ENCODE assay signal across 8 mouse cellular contexts in the genomic region with DNA sequence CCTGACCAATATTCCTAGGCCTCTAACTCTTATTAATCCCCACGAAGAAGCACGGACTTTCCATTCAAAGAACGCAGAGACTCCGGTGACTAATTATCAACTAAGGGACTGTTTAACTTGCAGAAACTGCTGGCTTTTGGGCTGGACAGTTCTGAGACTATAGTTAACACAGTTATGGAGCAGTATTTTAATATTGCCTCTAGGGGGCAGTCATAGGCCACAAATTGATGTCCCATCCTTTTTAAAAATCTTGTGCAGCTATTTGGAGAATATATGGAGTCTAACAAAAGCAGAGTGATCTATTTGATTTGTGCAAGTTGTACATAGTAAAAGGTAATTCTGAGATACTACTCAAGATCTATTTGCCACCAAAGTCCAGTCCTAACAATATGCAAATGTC. TPM values are rescaled to one million over a fixed set of nuclear protein-coding genes. Genes with fewer than 3 reads are reported as not detected.
DNase-seq lines count a peak whose midpoint lies in the region; ATAC-seq and TF ChIP-seq lines count a peak whose summit lies in the region.
"Had no signal": no experiment of that assay in that cellular context is flagged by ENCODE, and none has a peak within 500 bp of the region (broad histone marks: within the 10 kb centered on the region; RNA-seq: fewer than 3 reads in every experiment).

No protein-coding gene starts in this region.

- in situ Hi-C loops in CH12.LX (cut with MboI; ENCODE audit: low pct_ligation_motif_present, low pct_unique_long_range_greater_than_20kb, low sequenced_read_pairs): loop anchor here (5.0 kb wide), 1 partner anchor 47 kb away; the partner anchor contains the start of gene Nt5c1a

- dilution Hi-C loops in CH12.LX (cut with MboI; ENCODE audit: extremely low pct_ligation_motif_present, extremely low pct_unique_long_range_greater_than_20kb, low sequenced_read_pairs): no loop called here

- H3K4me1 ChIP-seq in hindbrain, embryonic 15.5 days (replicated peaks): no peaks in the 10 kb centered on the region
- no peaks in the 10 kb centered on the region for H3K4me1 ChIP-seq in hindbrain, embryonic 10.5 days (replicated peaks)
- no peaks in the 10 kb centered on the region for H3K4me1 ChIP-seq in CH12.LX (ENCODE audit: control insufficient read depth in 1 of 2, insufficient read depth in 2 of 2)
- no peaks in the 10 kb centered on the region for H3K4me1 ChIP-seq in kidney, postnatal 0 days (replicated peaks; ENCODE audit: insufficient read depth, low read length)

- TF ChIP-seq RAD21 in CH12.LX (IDR thresholded peaks at IDR 0.05; ENCODE audit: low read depth, low read length): peak; percentile 87

- no peak overlapping the region for H3K4me3 ChIP-seq in hindbrain, embryonic 15.5 days
- no peak overlapping the region for H3K4me3 ChIP-seq in hindbrain, embryonic 10.5 days
- H3K4me3 ChIP-seq in CH12.LX (replicated peaks in 1 of 3; ENCODE audit: low read depth in 2 of 3, low read length in 2 of 3, poor library complexity in 1 of 3): no peak overlapping the region
- H3K4me3 ChIP-seq in kidney, postnatal 0 days (replicated peaks; ENCODE audit: low read depth, low read length): no peak overlapping the region

- no peak overlapping the region for H3K9ac ChIP-seq in hindbrain, embryonic 15.5 days
- no peak overlapping the region for H3K9ac ChIP-seq in CH12.LX (ENCODE audit: insufficient read depth, low read depth)
- H3K9ac ChIP-seq in kidney, postnatal 0 days (ENCODE audit: low read depth, low read length): no peak overlapping the region

- peak; percentile 52 to 82 for TF ChIP-seq CTCF in CH12.LX (conservative IDR thresholded peaks at IDR 0.05 in 1 of 2, IDR thresholded peaks at IDR 0.05 in 1 of 2; ENCODE audit: low read depth in 2 of 2, low read length in 2 of 2)
- peak; percentile 79 for TF ChIP-seq CTCF in kidney, postnatal 0 days (IDR thresholded peaks at IDR 0.05; ENCODE audit: low read depth)

- H3K4me2 ChIP-seq in hindbrain, embryonic 15.5 days: no peak overlapping the region
- no peak overlapping the region for H3K4me2 ChIP-seq in CH12.LX (ENCODE audit: insufficient read depth, low read depth, poor library complexity, severe bottlenecking)
- H3K4me2 ChIP-seq in kidney, postnatal 0 days (ENCODE audit: low read length): no peak overlapping the region

- H3K79me2 ChIP-seq in CH12.LX (replicated peaks; ENCODE audit: control insufficient read depth, extremely low read depth, insufficient read depth, poor library complexity, severe bottlenecking): no peaks in the 10 kb centered on the region

- TF ChIP-seq EP300 in CH12.LX (IDR thresholded peaks at IDR 0.05; ENCODE audit: low read length): no peak

- DNase-seq in hindbrain, embryonic 10.5 days (ENCODE audit: low spot score): no peak
- DNase-seq in 3T3-L1 (ENCODE audit: low read depth, low spot score) (peak; percentile 71), CH12.LX (ENCODE audit: extremely low read depth) (peak; percentile 43)
- DNase-seq in cerebellum, postnatal 14 days: peak; percentile 62 to 75
- DNase-seq in kidney, postnatal 0 days (ENCODE audit: low spot score): peak; percentile 90
- DNase-seq in spleen, adult 12 weeks (ENCODE audit: low spot score): no peak

- WGBS in hindbrain, embryonic 15.5 days: 26% methylated on average over 4 of the region's 4 CpGs
- 35% methylated on average over 4 of the region's 4 CpGs for WGBS in hindbrain, embryonic 10.5 days
- WGBS in kidney, postnatal 0 days: 20% methylated on average over 4 of the region's 4 CpGs

- TF ChIP-seq POLR2A in CH12.LX (IDR thresholded peaks at IDR 0.05; ENCODE audit: low read depth, low read length): no peak

- H3K36me3 ChIP-seq in hindbrain, embryonic 15.5 days: no peaks in the 10 kb centered on the region
- H3K36me3 ChIP-seq in hindbrain, embryonic 10.5 days: no peaks in the 10 kb centered on the region
- H3K36me3 ChIP-seq in CH12.LX (replicated peaks in 1 of 2; ENCODE audit: control insufficient read depth in 1 of 2, insufficient read depth in 1 of 2, low read length in 1 of 2): no peaks in the 10 kb centered on the region
- H3K36me3 ChIP-seq in kidney, postnatal 0 days (ENCODE audit: insufficient read depth, low read length): no peaks in the 10 kb centered on the region

- peak; percentile 48; the same call in 1 of the 2 replicates for ATAC-seq in hindbrain, embryonic 15.5 days (ENCODE audit: low FRiP score, low read depth)
- ATAC-seq in kidney, postnatal 0 days (replicated peaks; ENCODE audit: low FRiP score, low read depth): no peak

- H3K27me3 ChIP-seq in hindbrain, embryonic 15.5 days: no peaks in the 10 kb centered on the region
- H3K27me3 ChIP-seq in hindbrain, embryonic 10.5 days (ENCODE audit: insufficient read depth, poor library complexity, severe bottlenecking): no peaks in the 10 kb centered on the region; the same call in 1 of the 2 replicates
- H3K27me3 ChIP-seq in CH12.LX (replicated peaks): peaks cover 67% of the 10 kb centered on the region
- no peaks in the 10 kb centered on the region for H3K27me3 ChIP-seq in kidney, postnatal 0 days (ENCODE audit: insufficient read depth, low read length)

- H3K9me3 ChIP-seq in hindbrain, embryonic 15.5 days: no peaks in the 10 kb centered on the region
- no peaks in the 10 kb centered on the region for H3K9me3 ChIP-seq in hindbrain, embryonic 10.5 days
- peaks cover 3% of the 10 kb centered on the region for H3K9me3 ChIP-seq in CH12.LX (replicated peaks; ENCODE audit: low read length)
- H3K9me3 ChIP-seq in kidney, postnatal 0 days (replicated peaks; ENCODE audit: low read length): no peaks in the 10 kb centered on the region

- H3K27ac ChIP-seq in hindbrain, embryonic 15.5 days (replicated peaks): no peak overlapping the region
- no peak overlapping the region for H3K27ac ChIP-seq in hindbrain, embryonic 10.5 days
- H3K27ac ChIP-seq in CH12.LX (ENCODE audit: insufficient read depth, low read depth): no peak overlapping the region
- no peak overlapping the region for H3K27ac ChIP-seq in kidney, postnatal 0 days

TF ChIP-seq in CH12.LX, 34 proteins besides CTCF, POLR2A, EP300 and RAD21:
- TF ChIP-seq KAT2A (IDR thresholded peaks at IDR 0.05; ENCODE audit: insufficient replicate concordance, low read length) (no peak), SMC3 (IDR thresholded peaks at IDR 0.05; ENCODE audit: low read depth, low read length) (peak; percentile 57)

RNA-seq across cellular contexts. Expression of gene Ppie, which starts 15.3 kb away (rescaled TPM):
- 57.2 TPM in 2 replicates for polyA plus RNA-seq in hindbrain, embryonic 15.5 days (2015; fragmentation: Nextera tagmentation; extraction: Ambion mirVana)
- 114 and 127 TPM in 2 replicates for polyA plus RNA-seq in hindbrain, embryonic 10.5 days (2016; fragmentation: Nextera tagmentation; extraction: Ambion mirVana)
- 86.8 and 94.0 TPM in 2 replicates for total RNA-seq in CH12.LX (2012; rRNA removed)
- total RNA-seq in CH12.LX (2014; rRNA removed): 84.5 and 89.4 TPM in 2 replicates
- 68.3 and 69.7 TPM in 2 replicates for polyA plus RNA-seq in CH12.LX (2012; ENCODE audit: insufficient read length, low read depth)
- polyA plus RNA-seq in kidney, postnatal 0 days (2015; fragmentation: Nextera tagmentation; extraction: Ambion mirVana): 76.9 and 82.8 TPM in 2 replicates

RNA-seq across cellular contexts. Expression of gene Hpcal4, which starts 28.0 kb away (rescaled TPM):
- polyA plus RNA-seq in hindbrain, embryonic 15.5 days (2015; fragmentation: Nextera tagmentation; extraction: Ambion mirVana): 40.1 and 44.3 TPM in 2 replicates
- polyA plus RNA-seq in hindbrain, embryonic 10.5 days (2016; fragmentation: Nextera tagmentation; extraction: Ambion mirVana): 0.41 and 0.52 TPM in 2 replicates
- total RNA-seq in CH12.LX (2012; rRNA removed) (not detected in 2 replicates), CH12.LX (2014; rRNA removed) (not detected in 2 replicates)
- polyA plus RNA-seq in CH12.LX (2012; ENCODE audit: insufficient read length, low read depth): not detected in 2 replicates
- 3.7 and 3.8 TPM in 2 replicates for polyA plus RNA-seq in kidney, postnatal 0 days (2015; fragmentation: Nextera tagmentation; extraction: Ambion mirVana)

RNA-seq across cellular contexts. Expression of gene Oxct2b, which starts 38.9 kb away (rescaled TPM):
- polyA plus RNA-seq in hindbrain, embryonic 15.5 days (2015; fragmentation: Nextera tagmentation; extraction: Ambion mirVana): 0.37 and 0.64 TPM in 2 replicates
- not detected in 2 replicates for polyA plus RNA-seq in hindbrain, embryonic 10.5 days (2016; fragmentation: Nextera tagmentation; extraction: Ambion mirVana)
- total RNA-seq in CH12.LX (2012; rRNA removed) (not detected in 2 replicates), CH12.LX (2014; rRNA removed) (not detected in 2 replicates)
- not detected in 2 replicates for polyA plus RNA-seq in CH12.LX (2012; ENCODE audit: insufficient read length, low read depth)
- 0.17 and 0.20 TPM in 2 replicates for polyA plus RNA-seq in kidney, postnatal 0 days (2015; fragmentation: Nextera tagmentation; extraction: Ambion mirVana)
- polyA plus RNA-seq: lung, embryonic 16.5 days had no signal

RNA-seq across cellular contexts. Expression of gene Nt5c1a, which starts 46.3 kb away (rescaled TPM):
- 0.16 and 0.30 TPM in 2 replicates for polyA plus RNA-seq in hindbrain, embryonic 15.5 days (2015; fragmentation: Nextera tagmentation; extraction: Ambion mirVana)
- polyA plus RNA-seq in hindbrain, embryonic 10.5 days (2016; fragmentation: Nextera tagmentation; extraction: Ambion mirVana): not detected in 2 replicates
- not detected in 2 replicates for total RNA-seq in CH12.LX (2012; rRNA removed)
- total RNA-seq in CH12.LX (2014; rRNA removed): not detected in 2 replicates
- polyA plus RNA-seq in CH12.LX (2012; ENCODE audit: insufficient read length, low read depth): not detected in 2 replicates
- 0.47 and 0.71 TPM in 2 replicates for polyA plus RNA-seq in kidney, postnatal 0 days (2015; fragmentation: Nextera tagmentation; extraction: Ambion mirVana)
- polyA plus RNA-seq: lung, embryonic 16.5 days had no signal

RNA-seq across cellular contexts. Expression of gene Bmp8b, which starts 50.0 kb away (rescaled TPM):
- 0.34 and 0.71 TPM in 2 replicates for polyA plus RNA-seq in hindbrain, embryonic 15.5 days (2015; fragmentation: Nextera tagmentation; extraction: Ambion mirVana)
- 0.25 and 0.60 TPM in 2 replicates for polyA plus RNA-seq in hindbrain, embryonic 10.5 days (2016; fragmentation: Nextera tagmentation; extraction: Ambion mirVana)
- not detected in 2 replicates for total RNA-seq in CH12.LX (2012; rRNA removed)
- not detected in 2 replicates for total RNA-seq in CH12.LX (2014; rRNA removed)
- polyA plus RNA-seq in CH12.LX (2012; ENCODE audit: insufficient read length, low read depth): 0.12 TPM in 1 of 2 replicates, not detected in the other
- 0.34 and 0.38 TPM in 2 replicates for polyA plus RNA-seq in kidney, postnatal 0 days (2015; fragmentation: Nextera tagmentation; extraction: Ambion mirVana)

Comparison
In these comparisons a context has a peak if more than half of its experiments do, and no peak if none do; other contexts are left out.
1. DNase-seq: peak in 3T3-L1 (single experiment), CH12.LX (single experiment), cerebellum, postnatal 14 days (2 of 2) and kidney, postnatal 0 days (single experiment); none in hindbrain, embryonic 10.5 days (single experiment) and spleen, adult 12 weeks (single experiment).